Mouse (Mus musculus): ENCODE results near the gene Hus1. TPM values are rescaled to one million over a fixed set of nuclear protein-coding genes. Genes with fewer than 3 reads are reported as not detected.

Gene Hus1
- polyA plus RNA-seq, 1 experiment from 2014 or later: 12.6 TPM

DNA sequence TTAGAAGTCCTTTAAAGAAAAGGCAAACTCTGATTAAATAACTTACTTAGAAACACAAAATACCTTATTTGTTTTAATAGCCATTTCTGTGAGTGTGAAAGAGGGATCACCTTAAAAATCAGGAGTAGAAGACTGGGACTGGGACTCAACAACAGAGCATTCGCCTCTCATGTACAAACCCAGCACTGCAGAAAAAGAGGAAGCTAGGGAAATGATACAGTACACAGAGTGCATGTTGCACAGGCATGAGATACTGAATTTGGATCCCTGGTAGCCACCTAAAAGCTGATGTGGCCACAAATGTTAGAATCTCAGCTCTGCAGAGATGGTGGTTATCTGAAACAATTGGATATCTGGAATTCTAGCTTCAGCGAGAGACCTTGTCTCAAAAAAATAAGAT is 20.5 kb upstream of the Hus1 start:
- Histone ChIP-seq H3K4me2 (replicated peaks) (no peak overlapping the region), H3K36me3 (no peaks in the 10 kb centered on the region), H3K9me3 (replicated peaks) (no peaks in the 10 kb centered on the region), H3K27ac (replicated peaks) (no peak overlapping the region), H3K4me1 (no peaks in the 10 kb centered on the region), H3K9ac (no peak overlapping the region), H3K27me3 (no peaks in the 10 kb centered on the region), H3K4me3 (replicated peaks) (no peak overlapping the region)
- ATAC-seq (ENCODE audit: insufficient number of reproducible peaks, low FRiP score, low TSS enrichment, low read depth): no peak
- 82% methylated on average over 2 of the region's 2 CpGs for WGBS

DNA sequence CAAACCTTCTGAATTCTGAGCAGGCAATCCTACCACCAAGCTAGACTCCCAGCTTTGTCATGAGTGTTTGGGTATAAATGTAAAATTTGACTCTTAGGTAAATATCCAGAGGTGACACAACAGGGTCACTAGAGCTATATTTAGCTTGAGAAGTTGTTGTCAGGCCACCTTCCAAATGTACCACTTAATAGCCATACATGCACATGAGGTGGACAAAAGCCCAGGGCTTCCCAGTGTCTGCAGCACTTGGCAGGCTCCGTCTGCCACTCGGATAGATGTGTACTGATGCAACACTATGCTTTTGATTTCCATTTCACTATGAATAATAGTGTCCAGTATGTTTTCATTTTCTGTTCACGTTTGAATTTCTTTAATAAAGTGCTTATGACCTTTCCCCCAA is 14.2 kb upstream of the Hus1 start:
- H3K4me1 ChIP-seq: no peaks in the 10 kb centered on the region
- no peaks in the 10 kb centered on the region for H3K36me3 ChIP-seq
- H3K9me3 ChIP-seq (replicated peaks): no peaks in the 10 kb centered on the region
- 72% methylated on average over 3 of the region's 3 CpGs for WGBS
- H3K4me2 ChIP-seq (replicated peaks): no peak overlapping the region
- no peak for ATAC-seq (ENCODE audit: insufficient number of reproducible peaks, low FRiP score, low TSS enrichment, low read depth)
- H3K4me3 ChIP-seq (replicated peaks): no peak overlapping the region
- no peak overlapping the region for H3K9ac ChIP-seq
- no peak overlapping the region for H3K27ac ChIP-seq (replicated peaks)
- no peaks in the 10 kb centered on the region for H3K27me3 ChIP-seq

DNA sequence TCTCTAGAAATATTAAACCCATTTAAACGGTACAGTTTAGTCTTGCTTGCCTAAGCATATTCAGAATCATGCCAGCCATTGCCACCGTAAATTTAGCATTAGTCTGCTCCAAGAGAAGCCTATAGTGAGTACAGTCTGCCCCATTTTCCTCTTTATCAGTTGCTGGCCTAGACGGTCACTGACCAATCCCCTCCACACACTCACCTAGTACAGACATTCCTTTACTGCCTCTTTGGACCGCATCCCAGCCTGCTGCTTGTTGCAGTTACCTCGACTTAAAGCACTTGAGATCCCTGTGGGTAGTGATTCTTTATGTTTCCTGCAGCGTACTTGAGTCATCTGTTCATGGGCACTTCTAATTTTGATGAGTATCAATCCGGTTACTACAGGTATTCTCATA is 13.8 kb upstream of the Hus1 start:
- no peak overlapping the region for H3K27ac ChIP-seq (replicated peaks)
- no peak overlapping the region for H3K9ac ChIP-seq
- no peak for ATAC-seq (ENCODE audit: insufficient number of reproducible peaks, low FRiP score, low TSS enrichment, low read depth)
- H3K27me3 ChIP-seq: no peaks in the 10 kb centered on the region
- no peak overlapping the region for H3K4me2 ChIP-seq (replicated peaks)
- WGBS: 71% methylated on average over 7 of the region's 7 CpGs
- H3K4me3 ChIP-seq (replicated peaks): no peak overlapping the region
- H3K4me1 ChIP-seq: no peaks in the 10 kb centered on the region
- no peaks in the 10 kb centered on the region for H3K9me3 ChIP-seq (replicated peaks)
- H3K36me3 ChIP-seq: no peaks in the 10 kb centered on the region

DNA sequence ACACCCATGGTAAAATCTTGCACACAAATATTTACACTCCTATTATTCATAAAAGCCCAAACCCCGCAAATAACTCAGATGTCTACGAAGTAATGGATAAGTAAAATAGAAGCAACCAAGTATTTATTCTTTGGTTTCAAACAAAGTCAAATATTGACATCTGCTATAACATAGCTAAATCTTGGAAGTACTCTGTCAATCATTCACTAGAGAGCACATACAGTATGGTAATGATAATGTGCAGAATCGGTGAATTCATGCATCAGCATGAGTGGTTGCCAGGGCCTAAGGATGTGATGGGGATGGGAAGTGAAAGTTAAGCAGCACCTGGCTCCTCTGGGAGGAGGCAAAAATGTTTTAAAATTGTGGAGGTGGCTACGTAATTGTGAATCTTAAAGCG is 9.2 kb upstream of the Hus1 start:
- Histone ChIP-seq H3K27ac (replicated peaks) (no peak overlapping the region), H3K4me1 (no peaks in the 10 kb centered on the region), H3K4me2 (replicated peaks) (no peak overlapping the region), H3K27me3 (no peaks in the 10 kb centered on the region), H3K9me3 (replicated peaks) (no peaks in the 10 kb centered on the region), H3K36me3 (no peaks in the 10 kb centered on the region), H3K9ac (no peak overlapping the region), H3K4me3 (replicated peaks) (no peak overlapping the region)
- WGBS: 85% methylated on average over 5 of the region's 5 CpGs
- no peak for ATAC-seq (ENCODE audit: insufficient number of reproducible peaks, low FRiP score, low TSS enrichment, low read depth)

DNA sequence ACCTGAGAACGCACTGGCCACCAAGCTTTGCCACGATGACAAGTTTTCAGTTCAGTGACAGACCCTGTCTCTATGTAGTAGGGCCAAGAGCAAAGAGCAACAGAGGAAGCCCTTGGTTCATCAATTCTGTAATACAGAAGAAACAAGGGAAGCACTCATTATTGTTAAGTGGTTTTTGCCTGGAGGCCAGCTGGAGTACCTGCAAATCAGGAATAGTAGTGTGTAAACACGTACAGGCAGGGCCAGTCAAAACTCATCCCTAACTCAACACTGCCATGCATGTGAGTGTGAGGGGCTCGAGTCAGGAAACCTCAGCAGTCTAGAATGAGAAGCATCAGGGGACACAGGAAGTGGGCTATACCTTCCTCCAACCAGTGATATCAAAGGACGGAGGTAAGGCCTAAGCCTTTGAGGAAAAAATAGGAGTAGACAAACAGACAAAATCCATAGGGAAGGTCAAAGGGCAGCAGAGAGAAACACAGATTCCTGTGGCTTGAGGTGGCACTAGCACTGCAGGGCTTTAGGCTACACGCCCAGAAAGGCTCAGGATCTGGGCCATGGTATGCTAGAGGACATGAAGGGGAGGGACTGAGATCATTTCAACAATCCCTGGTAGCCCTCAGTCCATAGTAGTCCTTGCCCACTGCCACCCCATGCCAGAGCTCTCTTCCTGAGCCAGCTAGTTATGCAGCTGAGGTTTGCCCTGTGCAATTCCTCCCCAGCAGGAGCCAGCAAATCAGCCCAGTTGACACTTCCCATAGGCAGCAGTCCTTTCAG is 7.7 kb upstream of the Hus1 start:
- ATAC-seq (ENCODE audit: insufficient number of reproducible peaks, low FRiP score, low TSS enrichment, low read depth): no peak
- 62% methylated on average over 6 of the region's 6 CpGs for WGBS
- no peaks in the 10 kb centered on the region for H3K27me3 ChIP-seq
- no peaks in the 10 kb centered on the region for H3K9me3 ChIP-seq (replicated peaks)
- no peaks in the 10 kb centered on the region for H3K4me1 ChIP-seq
- no peak overlapping the region for H3K27ac ChIP-seq (replicated peaks)
- H3K4me3 ChIP-seq (replicated peaks): no peak overlapping the region
- no peak overlapping the region for H3K9ac ChIP-seq
- H3K36me3 ChIP-seq: no peaks in the 10 kb centered on the region
- no peak overlapping the region for H3K4me2 ChIP-seq (replicated peaks)

DNA sequence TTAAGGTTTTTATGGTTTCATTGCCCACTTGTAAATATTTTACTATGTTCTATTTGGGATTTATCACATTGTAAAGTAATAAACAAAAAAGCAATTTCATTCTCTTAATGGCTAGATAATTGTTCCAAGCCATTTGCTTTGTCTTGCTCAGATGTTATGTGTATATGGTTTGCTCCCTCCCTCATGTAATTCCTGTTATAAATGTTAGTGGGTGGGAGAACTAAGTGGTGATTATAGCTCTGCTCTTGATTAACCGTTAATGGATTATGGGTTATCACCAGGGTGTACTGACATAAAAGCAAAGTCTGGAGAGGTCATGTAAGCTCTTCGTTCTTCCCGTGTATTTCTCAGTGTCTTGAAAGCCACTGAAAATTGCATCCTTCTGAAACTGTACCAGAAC is 3.7 kb upstream of the Hus1 start:
- Histone ChIP-seq H3K4me1 (peaks cover 6% of the 10 kb centered on the region), H3K36me3 (no peaks in the 10 kb centered on the region), H3K4me2 (replicated peaks) (no peak overlapping the region), H3K4me3 (replicated peaks) (no peak overlapping the region), H3K27ac (replicated peaks) (no peak overlapping the region), H3K9ac (no peak overlapping the region), H3K9me3 (replicated peaks) (no peaks in the 10 kb centered on the region), H3K27me3 (no peaks in the 10 kb centered on the region)
- ATAC-seq (ENCODE audit: insufficient number of reproducible peaks, low FRiP score, low TSS enrichment, low read depth): no peak
- WGBS: 73% methylated on average over 3 of the region's 3 CpGs

DNA sequence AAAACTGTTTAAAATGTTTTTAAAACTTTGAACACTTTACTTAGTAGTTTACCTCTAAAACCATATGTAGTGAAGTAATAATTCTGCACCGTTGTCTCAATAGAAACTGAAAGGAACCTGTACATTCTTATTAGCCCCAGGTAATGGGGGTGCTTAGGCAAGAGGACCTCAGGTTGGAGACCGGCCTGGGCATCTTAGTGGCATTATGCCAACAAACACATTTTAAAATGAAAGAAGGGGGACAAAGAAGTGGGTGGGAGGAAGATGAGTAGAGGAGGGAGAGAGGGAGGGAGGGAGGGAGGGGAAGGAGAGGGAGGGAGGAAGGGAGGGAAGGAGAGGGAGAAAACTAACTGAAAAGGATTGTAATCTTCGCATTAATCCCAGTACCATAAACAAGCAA is 357 bp upstream of the Hus1 start:
- ATAC-seq (ENCODE audit: insufficient number of reproducible peaks, low FRiP score, low TSS enrichment, low read depth): 0 out of 2 replicates have a peak, but pooled peaks have one; percentile 18
- Histone ChIP-seq H3K4me2 (replicated peaks) (peak overlapping the region; percentile 86), H3K9ac (peak overlapping the region; percentile 72), H3K9me3 (replicated peaks) (no peaks in the 10 kb centered on the region), H3K27me3 (no peaks in the 10 kb centered on the region), H3K4me1 (peaks cover 11% of the 10 kb centered on the region), H3K27ac (replicated peaks) (peak overlapping the region; percentile 92), H3K4me3 (replicated peaks) (peak overlapping the region; percentile 79), H3K36me3 (peaks cover 8% of the 10 kb centered on the region)
- WGBS: 2% methylated on average over 3 of the region's 3 CpGs

DNA sequence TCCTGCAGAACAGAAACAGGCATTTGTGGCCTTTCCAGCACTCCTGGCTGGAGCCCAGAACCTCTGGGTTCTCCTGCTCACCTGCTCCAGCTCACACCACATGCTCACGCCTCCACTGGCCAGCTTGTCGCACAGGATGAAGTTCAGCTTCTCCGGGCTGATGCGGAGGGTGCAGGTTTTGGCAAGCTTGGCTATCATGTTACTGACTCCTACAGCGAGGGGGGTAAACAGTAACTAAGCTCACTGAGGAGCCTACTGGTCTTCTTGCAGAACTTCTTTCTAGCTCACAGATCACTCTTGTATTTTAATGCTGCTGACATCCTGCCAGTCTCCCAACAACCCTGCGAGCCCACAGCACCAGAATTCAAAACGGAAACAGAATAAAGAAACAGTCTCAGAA is 575 bp downstream of the Hus1 start:
- peak overlapping the region; percentile 72 for H3K9ac ChIP-seq
- peak; percentile 53; the same call in 1 of the 2 replicates for ATAC-seq (ENCODE audit: insufficient number of reproducible peaks, low FRiP score, low TSS enrichment, low read depth)
- H3K4me1 ChIP-seq: peaks cover 11% of the 10 kb centered on the region
- H3K27ac ChIP-seq (replicated peaks): peak overlapping the region; percentile 92
- no peaks in the 10 kb centered on the region for H3K9me3 ChIP-seq (replicated peaks)
- 0% methylated on average over 7 of the region's 7 CpGs for WGBS
- no peaks in the 10 kb centered on the region for H3K27me3 ChIP-seq
- peaks cover 11% of the 10 kb centered on the region for H3K36me3 ChIP-seq
- peak overlapping the region; percentile 86 for H3K4me2 ChIP-seq (replicated peaks)
- H3K4me3 ChIP-seq (replicated peaks): peak overlapping the region; percentile 79

DNA sequence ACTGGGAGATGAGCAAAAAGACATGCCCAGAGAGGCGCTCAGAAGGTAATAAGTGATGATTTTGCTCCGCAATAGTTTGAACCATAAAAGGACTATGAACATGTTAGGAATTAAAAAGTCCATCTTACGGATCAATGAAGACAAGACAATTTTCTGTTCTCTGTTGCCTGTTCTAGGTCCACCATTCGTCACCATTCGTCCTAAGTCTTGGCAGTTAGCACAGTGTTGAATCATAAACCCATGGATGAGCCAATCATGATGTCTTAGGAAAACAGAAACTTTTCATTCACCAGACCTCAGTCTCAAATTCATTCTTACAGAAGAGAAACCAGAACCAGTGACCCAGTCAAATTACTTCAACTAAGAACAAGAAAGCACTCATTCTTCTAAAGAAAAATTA is 2.2 kb downstream of the Hus1 start:
- Histone ChIP-seq H3K4me2 (replicated peaks) (no peak overlapping the region), H3K4me3 (replicated peaks) (no peak overlapping the region), H3K36me3 (peaks cover 28% of the 10 kb centered on the region), H3K27me3 (no peaks in the 10 kb centered on the region), H3K9ac (no peak overlapping the region), H3K4me1 (peaks cover 11% of the 10 kb centered on the region), H3K9me3 (replicated peaks) (no peaks in the 10 kb centered on the region), H3K27ac (replicated peaks) (no peak overlapping the region)
- 96% methylated on average over 5 of the region's 5 CpGs for WGBS
- no peak for ATAC-seq (ENCODE audit: insufficient number of reproducible peaks, low FRiP score, low TSS enrichment, low read depth)

DNA sequence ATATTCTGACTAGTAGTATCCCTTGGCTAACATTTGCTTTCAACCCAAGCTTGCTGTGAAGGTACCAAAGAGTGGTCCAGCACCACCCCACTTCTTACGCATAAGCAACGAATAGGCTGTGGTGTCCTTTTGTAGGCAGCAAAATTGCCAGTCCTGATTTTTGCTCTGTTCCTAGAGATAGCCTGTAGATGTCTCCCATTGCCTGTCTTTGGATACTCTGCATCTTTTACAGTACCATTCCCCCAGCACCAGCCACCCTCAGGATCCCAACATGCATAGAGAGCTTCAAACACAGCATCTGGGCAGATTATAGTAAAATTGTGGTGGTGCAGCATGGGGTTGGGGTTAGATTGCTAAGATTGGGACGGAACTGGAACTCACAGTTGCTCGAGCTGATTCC is 22.9 kb downstream of the Hus1 start:
- no peak for ATAC-seq (ENCODE audit: insufficient number of reproducible peaks, low FRiP score, low TSS enrichment, low read depth)
- Histone ChIP-seq H3K9me3 (replicated peaks) (no peaks in the 10 kb centered on the region), H3K36me3 (peaks cover 19% of the 10 kb centered on the region), H3K4me2 (replicated peaks) (no peak overlapping the region), H3K9ac (no peak overlapping the region), H3K27me3 (peaks cover 6% of the 10 kb centered on the region; the same call in 1 of the 2 replicates), H3K4me1 (no peaks in the 10 kb centered on the region), H3K4me3 (replicated peaks) (no peak overlapping the region), H3K27ac (replicated peaks) (no peak overlapping the region)
- WGBS: 69% methylated on average over 4 of the region's 4 CpGs

DNA sequence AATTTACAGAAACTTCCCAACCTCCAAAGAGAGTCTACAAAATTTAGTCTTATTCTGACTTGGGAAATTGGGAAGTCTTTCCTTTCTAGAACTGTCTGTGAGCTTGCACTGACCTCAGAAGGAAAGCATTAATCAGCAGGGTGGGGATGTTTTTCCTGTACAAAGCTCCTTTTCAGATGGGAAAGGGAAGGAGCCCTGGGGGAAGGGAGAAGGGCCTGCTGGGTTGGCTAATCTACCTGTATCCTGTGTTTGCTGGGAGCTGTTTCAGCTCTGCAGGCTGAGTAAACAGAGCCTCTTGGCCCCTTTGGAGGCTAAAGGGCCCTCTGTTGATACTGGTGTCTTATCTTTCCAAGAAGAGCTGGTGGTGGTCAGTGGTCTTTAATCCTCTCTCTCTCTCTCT is 24.9 kb downstream of the Hus1 start:
- Histone ChIP-seq H3K27me3 (peaks cover 6% of the 10 kb centered on the region; the same call in 1 of the 2 replicates), H3K27ac (replicated peaks) (no peak overlapping the region), H3K4me3 (replicated peaks) (no peak overlapping the region), H3K4me1 (no peaks in the 10 kb centered on the region), H3K4me2 (replicated peaks) (no peak overlapping the region), H3K9me3 (replicated peaks) (no peaks in the 10 kb centered on the region), H3K36me3 (peaks cover 2% of the 10 kb centered on the region), H3K9ac (no peak overlapping the region)
- no peak; the same call in 1 of the 2 replicates for ATAC-seq (ENCODE audit: insufficient number of reproducible peaks, low FRiP score, low TSS enrichment, low read depth)

DNA sequence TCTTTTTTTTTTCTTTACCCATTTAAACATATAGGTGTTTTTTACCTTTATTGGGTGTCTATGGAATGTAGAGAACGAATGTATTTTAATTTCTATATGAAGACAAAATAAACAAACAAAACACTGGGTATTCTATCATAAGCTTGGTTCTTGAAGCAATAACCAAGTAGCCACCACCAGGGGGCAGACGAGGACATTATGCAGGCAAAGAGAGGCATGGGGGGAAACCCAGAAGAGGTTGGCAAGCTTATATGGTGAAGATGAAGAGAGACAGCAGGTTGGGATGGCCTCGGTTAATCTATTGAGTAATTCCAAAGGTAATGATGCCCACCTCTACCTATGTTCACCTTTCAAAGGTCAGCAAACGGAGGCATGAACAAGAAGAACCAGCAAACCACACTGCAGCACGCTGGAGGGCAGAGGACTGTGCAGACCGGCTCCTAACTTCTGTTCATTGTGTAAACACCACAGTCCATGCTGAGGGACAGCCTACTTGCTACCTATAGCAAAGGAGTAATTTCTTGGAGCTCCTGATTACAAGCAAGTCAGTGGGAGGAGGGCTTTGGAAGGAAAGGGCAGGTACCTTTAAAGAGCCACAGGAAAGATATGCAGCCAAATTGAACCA is 27.6 kb downstream of the Hus1 start:
- Histone ChIP-seq H3K9me3 (replicated peaks) (no peaks in the 10 kb centered on the region), H3K9ac (no peak overlapping the region), H3K36me3 (no peaks in the 10 kb centered on the region), H3K4me1 (no peaks in the 10 kb centered on the region), H3K4me2 (replicated peaks) (no peak overlapping the region), H3K27ac (replicated peaks) (no peak overlapping the region), H3K4me3 (replicated peaks) (no peak overlapping the region), H3K27me3 (peaks cover 6% of the 10 kb centered on the region; the same call in 1 of the 2 replicates)
- 39% methylated on average over 6 of the region's 6 CpGs for WGBS
- ATAC-seq (ENCODE audit: insufficient number of reproducible peaks, low FRiP score, low TSS enrichment, low read depth): no peak
